8 mouse cellular contexts compared by ENCODE assay signal in genomic region chr11:44761128-44761996, GRCm38 (mm10).
DNase-seq lines count a peak whose midpoint lies in the region; ATAC-seq and TF ChIP-seq lines count a peak whose summit lies in the region.

No protein-coding gene starts in this region.

- no peaks in the 10 kb centered on the region for H3K36me3 ChIP-seq in kidney, adult 2 months (ENCODE audit: control insufficient read depth, insufficient read depth, low read length)
- H3K36me3 ChIP-seq in hindbrain, embryonic 13.5 days = no peaks in the 10 kb centered on the region
- H3K36me3 ChIP-seq in midbrain, embryonic 13.5 days = no peaks in the 10 kb centered on the region

- H3K27me3 ChIP-seq in kidney, adult 2 months (replicated peaks; ENCODE audit: control insufficient read depth, insufficient read depth, low read length) = no peaks in the 10 kb centered on the region
- no peaks in the 10 kb centered on the region for H3K27me3 ChIP-seq in hindbrain, embryonic 13.5 days
- no peaks in the 10 kb centered on the region for H3K27me3 ChIP-seq in midbrain, embryonic 13.5 days

- no peak overlapping the region for H3K27ac ChIP-seq in kidney, adult 2 months (ENCODE audit: insufficient read depth, low read depth, low read length)
- H3K27ac ChIP-seq in hindbrain, embryonic 13.5 days = peak overlapping the region; percentile 9
- peak overlapping the region; percentile 39; the same call in 1 of the 2 replicates for H3K27ac ChIP-seq in midbrain, embryonic 13.5 days

- no peak for ATAC-seq in hindbrain, embryonic 13.5 days (ENCODE audit: low FRiP score)
- ATAC-seq in midbrain, embryonic 13.5 days = peak; percentile 65; the same call in 1 of the 2 replicates
- ATAC-seq in activated CD4-positive, CD25-positive, alpha-beta regulatory T cell, adult 4 months = no peak

- H3K4me1 ChIP-seq in kidney, adult 2 months (ENCODE audit: control insufficient read depth, insufficient read depth, low read length) = no peaks in the 10 kb centered on the region
- peaks cover 32% of the 10 kb centered on the region for H3K4me1 ChIP-seq in hindbrain, embryonic 13.5 days (replicated peaks)
- H3K4me1 ChIP-seq in midbrain, embryonic 13.5 days (replicated peaks) = peaks cover 39% of the 10 kb centered on the region

- no peak overlapping the region for H3K4me3 ChIP-seq in kidney, adult 2 months (ENCODE audit: insufficient read depth, low read depth, low read length)
- no peak overlapping the region for H3K4me3 ChIP-seq in hindbrain, embryonic 13.5 days
- peak overlapping the region; percentile 20 for H3K4me3 ChIP-seq in midbrain, embryonic 13.5 days (replicated peaks)

- DNase-seq in kidney, adult 2 months = peak; percentile 10
- DNase-seq in kidney, adult 11 months = no peak
- peak; percentile 97 for DNase-seq in R1 (ENCODE audit: low read depth, low spot score)
- no peak for DNase-seq in layer of hippocampus, postnatal 14 days (ENCODE audit: low spot score in 2 of 2)
- no peak for DNase-seq in adrenal gland, adult 2 months

- H3K9ac ChIP-seq in hindbrain, embryonic 13.5 days = peak overlapping the region; percentile 47; the same call in 1 of the 2 replicates
- peak overlapping the region; percentile 44; the same call in 1 of the 2 replicates for H3K9ac ChIP-seq in midbrain, embryonic 13.5 days (replicated peaks)

- peak overlapping the region; percentile 41 for H3K4me2 ChIP-seq in hindbrain, embryonic 13.5 days
- peak overlapping the region; percentile 49 for H3K4me2 ChIP-seq in midbrain, embryonic 13.5 days (replicated peaks)

- WGBS in kidney, adult 2 months = 27% methylated on average over 20 of the region's 20 CpGs
- WGBS in hindbrain, embryonic 13.5 days = 6% methylated on average over 20 of the region's 20 CpGs
- 7% methylated on average over 20 of the region's 20 CpGs for WGBS in midbrain, embryonic 13.5 days

- H3K9me3 ChIP-seq in hindbrain, embryonic 13.5 days = no peaks in the 10 kb centered on the region
- H3K9me3 ChIP-seq in midbrain, embryonic 13.5 days = no peaks in the 10 kb centered on the region

- no peak for TF ChIP-seq CTCF in kidney, adult 2 months (conservative IDR thresholded peaks at IDR 0.05; ENCODE audit: insufficient read depth, insufficient read length, low read depth, low read length)

- no peak for TF ChIP-seq POLR2A in kidney, adult 2 months (IDR thresholded peaks at IDR 0.05; ENCODE audit: low read depth, low read length)

Comparison
In these comparisons a context has a peak if more than half of its experiments do, and no peak if none do; other contexts are left out.
1. DNase-seq: peak in kidney, adult 2 months (single experiment) and R1 (single experiment); none in kidney, adult 11 months (single experiment), layer of hippocampus, postnatal 14 days (0 of 2) and adrenal gland, adult 2 months (single experiment).